Mouse (Mus musculus) c-Kit-negative CD71-positive TER-119-positive erythroid progenitor cells, embryonic 14.5 days (primary cell): ENCODE measurements around the gene Pik3cg.

Source experiments
- DNase-seq: peaks from one replicate; pipeline ENCODE4 v3.0.0-alpha.2; 2013; ENCODE audit warnings: low read depth, low spot score

The Pik3cg gene

DNA sequence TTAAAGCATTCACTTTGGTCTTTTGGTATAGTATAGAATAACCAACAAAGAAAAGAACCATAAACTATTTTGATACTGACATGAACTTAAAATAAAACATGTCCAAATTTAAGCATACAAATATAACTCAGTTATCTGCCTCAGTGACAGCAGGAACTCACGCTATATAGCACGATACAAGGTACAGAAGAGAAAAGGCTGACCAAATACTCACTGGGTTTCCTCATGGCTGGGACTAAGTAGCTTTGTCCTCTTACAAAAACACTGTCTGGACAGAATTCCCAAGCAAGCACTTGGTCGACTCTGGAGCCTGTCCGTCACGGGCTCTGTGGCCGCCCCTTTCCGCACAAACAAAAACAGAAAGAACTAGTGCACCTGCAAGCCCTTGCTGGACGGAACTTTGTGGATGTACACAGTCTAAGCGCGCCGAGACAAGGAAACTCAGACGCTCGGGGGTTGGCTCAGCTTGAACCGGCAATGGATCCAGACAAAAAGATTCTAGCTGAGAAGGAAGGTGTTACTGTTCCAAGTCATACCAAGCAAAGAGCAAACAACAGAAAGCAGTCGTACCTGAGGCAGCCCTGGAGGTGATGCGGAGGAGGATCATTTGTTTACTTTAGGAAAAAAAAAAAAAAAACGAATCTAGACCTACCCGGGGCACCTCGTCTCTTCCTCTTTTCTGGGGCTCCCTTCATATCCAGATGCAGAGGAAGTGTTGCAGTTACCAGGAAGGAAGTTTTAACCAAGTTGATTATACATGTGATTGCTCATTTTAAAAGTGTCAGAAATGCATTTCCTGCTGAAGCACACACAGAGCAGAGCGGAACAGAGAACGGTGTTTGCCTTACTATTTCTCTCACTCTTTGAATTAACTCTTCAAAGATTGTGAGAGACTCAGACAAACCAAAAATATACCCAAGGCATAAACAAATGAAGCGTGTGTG is at the start of gene Pik3cg:
Pik3cg (minus strand) TSS at position 712 of the 944 bp plus-strand sequence.
- no peak for DNase-seq

GRCm38 (mm10) chr12:32248483-32248882 is 40.0 kb upstream of the Pik3cg start:
- DNase-seq = no peak

DNA sequence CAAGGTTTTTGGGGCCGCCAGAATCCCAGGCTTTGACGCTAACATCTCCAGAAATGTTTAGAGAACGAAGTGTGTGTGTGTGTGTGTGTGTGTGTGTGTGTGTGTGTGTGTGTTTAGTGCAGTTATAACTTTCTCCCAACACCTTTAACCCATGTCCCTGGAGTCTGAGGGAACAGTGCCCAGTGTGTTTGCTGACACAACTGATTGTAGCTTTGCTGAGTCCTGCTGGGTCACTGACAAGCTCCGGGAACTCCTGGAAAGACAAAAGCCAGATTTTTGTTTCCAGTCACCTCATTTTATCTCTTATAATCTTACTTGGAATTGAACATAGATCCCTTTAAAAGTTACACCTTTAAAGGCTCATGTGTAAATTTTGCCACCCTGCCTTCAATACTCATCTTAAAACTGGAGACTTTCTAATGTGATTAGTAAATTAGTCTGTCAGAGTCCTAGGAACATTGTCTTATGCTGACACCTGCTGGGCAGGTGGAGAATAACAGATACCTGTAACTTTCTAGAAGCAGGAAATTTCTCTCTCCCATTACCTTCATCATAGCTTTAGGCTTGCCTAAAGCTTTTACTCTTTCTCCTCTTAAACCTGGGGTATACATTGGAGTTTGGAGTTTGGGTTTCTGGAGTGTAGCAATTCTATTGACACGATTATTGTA is 37.2 kb upstream of the Pik3cg start:
- DNase-seq = peak; percentile 56

GRCm38 (mm10) chr12:32243586-32243985 is 35.1 kb upstream of the Pik3cg start:
- no peak for DNase-seq

- DNase-seq = peak; percentile 63
Observed at GRCm38 (mm10) chr12:32239134-32239533, 30.7 kb upstream of the Pik3cg start.

- no peak for DNase-seq
Observed at GRCm38 (mm10) chr12:32238433-32238832, 30.0 kb upstream of the Pik3cg start.

GRCm38 (mm10) chr12:32237839-32238238 is 29.4 kb upstream of the Pik3cg start:
- no peak for DNase-seq

- no peak for DNase-seq
Observed at GRCm38 (mm10) chr12:32237139-32237538, 28.7 kb upstream of the Pik3cg start.

DNA sequence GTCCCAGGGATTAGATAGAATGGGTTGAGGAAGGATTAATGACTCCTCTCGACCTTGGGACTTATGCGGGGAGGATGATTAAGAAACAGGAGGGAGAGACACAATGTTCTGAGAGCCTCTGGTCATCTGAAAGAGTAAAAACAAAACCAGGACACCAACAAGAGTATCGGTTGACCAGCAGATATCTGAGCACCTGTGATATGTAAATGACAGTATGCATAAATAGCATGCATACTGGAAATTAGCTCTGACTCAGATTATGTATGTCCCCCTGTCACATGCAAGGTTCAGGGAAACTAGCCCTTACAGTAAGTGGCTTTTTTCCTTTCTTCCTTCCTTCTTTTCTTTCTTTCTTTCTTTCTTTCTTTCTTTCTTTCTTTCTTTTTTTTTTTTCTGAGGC is 28.0 kb upstream of the Pik3cg start:
- no peak for DNase-seq

- DNase-seq = no peak
Observed at GRCm38 (mm10) chr12:32233871-32234270, 25.4 kb upstream of the Pik3cg start.

- peak; percentile 51 for DNase-seq
Observed at GRCm38 (mm10) chr12:32231398-32231797, 22.9 kb upstream of the Pik3cg start.

GRCm38 (mm10) chr12:32223629-32224028 is 15.2 kb upstream of the Pik3cg start:
- DNase-seq = no peak

DNA sequence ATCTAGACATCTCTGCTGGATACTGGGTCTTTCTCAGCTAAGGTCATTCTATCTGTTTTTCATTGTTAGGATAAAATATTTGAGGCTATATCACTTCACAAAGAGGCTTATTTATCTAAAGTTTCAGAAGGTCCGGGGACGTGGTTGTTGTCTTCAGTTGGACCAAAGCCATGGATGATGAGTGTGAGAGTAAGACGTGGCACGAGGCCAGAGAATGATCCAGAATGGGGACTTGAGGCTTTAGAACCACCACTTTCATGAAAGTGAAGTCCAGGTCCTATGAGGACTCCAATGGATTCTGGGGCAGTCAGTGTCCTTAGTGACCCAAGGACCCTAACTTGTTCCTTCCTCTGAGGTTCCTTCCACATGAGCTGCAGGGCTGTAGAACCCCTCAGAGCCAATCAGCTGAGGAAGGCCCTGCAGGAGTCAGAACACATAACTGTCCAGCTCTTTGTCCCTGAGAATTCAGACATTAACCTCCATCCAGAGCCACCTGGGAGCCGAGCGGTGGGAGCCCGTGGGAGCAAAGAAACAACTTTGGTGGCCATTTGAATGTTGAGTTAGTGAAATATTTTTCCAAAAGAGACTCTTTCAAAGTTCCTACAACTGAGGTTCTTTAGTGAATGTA is 14.4 kb upstream of the Pik3cg start:
- DNase-seq = no peak

GRCm38 (mm10) chr12:32220387-32220786 is 11.9 kb upstream of the Pik3cg start:
- DNase-seq = no peak

GRCm38 (mm10) chr12:32215143-32215542 is 6.7 kb upstream of the Pik3cg start:
- DNase-seq = no peak

- no peak for DNase-seq
Observed at GRCm38 (mm10) chr12:32212702-32213101, 4.2 kb upstream of the Pik3cg start.

GRCm38 (mm10) chr12:32212156-32212555 is 3.7 kb upstream of the Pik3cg start:
- DNase-seq = no peak

GRCm38 (mm10) chr12:32211257-32211656 is 2.8 kb upstream of the Pik3cg start:
- DNase-seq = no peak

GRCm38 (mm10) chr12:32208951-32209350 is 492 bp upstream of the Pik3cg start:
- DNase-seq = no peak

- DNase-seq = no peak
Observed at GRCm38 (mm10) chr12:32207141-32207540, 1.3 kb downstream of the Pik3cg start.

GRCm38 (mm10) chr12:32203695-32204094 is 4.8 kb downstream of the Pik3cg start:
- no peak for DNase-seq

DNA sequence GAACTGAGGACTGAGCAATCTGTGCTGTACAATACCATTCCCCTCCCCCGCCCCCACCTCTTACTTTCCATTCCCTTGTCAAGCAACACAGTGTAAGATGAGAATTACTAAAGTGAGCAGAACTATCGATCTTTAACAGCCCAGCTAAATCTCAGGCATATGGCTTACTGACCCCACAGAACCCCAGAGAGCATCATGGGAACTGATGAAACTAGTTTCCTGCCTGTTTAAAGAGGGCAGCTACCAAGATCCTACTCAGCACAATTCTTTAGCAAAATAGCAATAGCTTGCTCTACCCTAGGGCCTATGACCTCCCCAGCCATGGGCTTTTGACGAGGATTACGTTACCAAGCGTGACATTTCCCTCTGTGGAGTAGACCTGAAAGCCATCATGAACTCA is 5.9 kb downstream of the Pik3cg start:
- DNase-seq = no peak
